Mouse (Mus musculus) left cerebral cortex, adult 11 months (tissue): ENCODE data around the gene Gm8138.
"Not testable (repeated sequence)": the region's sequence is repeated elsewhere in the genome, so short reads cannot be mapped to it uniquely, and the experiment has no call there.

ENCODE experiments used
- DNase-seq: peaks from one replicate; pipeline ENCODE4 v3.0.0; 2022; ENCODE audit warnings: low spot score

Gm8138 gene

DNA sequence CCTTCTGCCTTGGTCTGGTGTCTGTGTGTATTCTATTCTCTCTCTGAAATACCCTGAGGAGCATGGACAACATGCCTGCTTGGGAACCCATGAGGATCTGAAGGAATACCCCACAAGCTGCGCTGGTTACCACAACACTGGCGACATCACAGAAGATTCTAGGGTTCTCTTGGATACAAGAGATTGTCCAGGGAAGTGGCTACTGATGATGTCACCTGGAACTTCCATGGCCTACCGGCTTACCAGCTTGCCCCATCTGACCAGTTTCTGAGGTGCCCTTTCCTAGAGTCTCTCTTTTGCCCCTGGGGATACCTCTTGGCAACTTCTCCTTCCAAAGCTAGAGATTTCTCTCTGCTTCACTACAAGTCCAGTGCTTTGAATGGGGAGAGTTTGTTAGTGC is at the start of gene Gm8138:
Gm8138 (minus strand) TSS at position 101 of the 400 bp plus-strand sequence.
- DNase-seq, result not testable (repeated sequence)

GRCm38 (mm10) chr14:43361713-43362112 is 54.4 kb downstream of the Gm8138 start:
- not testable (repeated sequence) for DNase-seq
